Mouse (Mus musculus): Measurements from ENCODE around the gene Zc3h18. TPM values are rescaled to one million over a fixed set of nuclear protein-coding genes. Genes with fewer than 3 reads are reported as not detected.

The Zc3h18 gene
- polyA plus RNA-seq, 1 experiment from 2014 or later = 33.7 TPM

- Histone ChIP-seq H3K4me2 (ENCODE audit: low read length) (no peak within 1 kb of the TSS), H3K4me1 (replicated peaks; ENCODE audit: insufficient read depth, low read length) (no peaks in the 10 kb centered on the region), H3K9ac (ENCODE audit: low read depth, low read length) (no peak within 1 kb of the TSS), H3K27me3 (ENCODE audit: insufficient read depth, low read length) (no peaks in the 10 kb centered on the region), H3K9me3 (replicated peaks; ENCODE audit: low read length) (no peaks in the 10 kb centered on the region), H3K27ac (no peak within 1 kb of the TSS), H3K36me3 (ENCODE audit: insufficient read depth, low read length) (no peaks in the 10 kb centered on the region), H3K4me3 (replicated peaks; ENCODE audit: low read depth, low read length) (no peak within 1 kb of the TSS)
- TF ChIP-seq CTCF (IDR thresholded peaks at IDR 0.05; ENCODE audit: low read depth) = no peak
- no peak for DNase-seq (ENCODE audit: low spot score)
- ATAC-seq (replicated peaks; ENCODE audit: low FRiP score, low read depth) = no peak
- 78% methylated on average over 7 of the region's 7 CpGs for WGBS
Observed at GRCm38 (mm10) chr8:122360696-122361416, 15.6 kb upstream of the Zc3h18 start, which contains the start of gene Trhr2. Trhr2 (minus strand) TSS chr8:122360746.

- no peak overlapping the region for H3K4me3 ChIP-seq (replicated peaks; ENCODE audit: low read depth, low read length)
- no peaks in the 10 kb centered on the region for H3K4me1 ChIP-seq (replicated peaks; ENCODE audit: insufficient read depth, low read length)
- H3K27ac ChIP-seq = no peak overlapping the region
- DNase-seq (ENCODE audit: low spot score) (no peak), ATAC-seq (replicated peaks; ENCODE audit: low FRiP score, low read depth) (no peak)
- H3K27me3 ChIP-seq (ENCODE audit: insufficient read depth, low read length) = no peaks in the 10 kb centered on the region
- WGBS = 38% methylated on average over 5 of the region's 5 CpGs
- H3K9me3 ChIP-seq (replicated peaks; ENCODE audit: low read length) = no peaks in the 10 kb centered on the region
- no peak overlapping the region for H3K9ac ChIP-seq (ENCODE audit: low read depth, low read length)
- TF ChIP-seq CTCF (IDR thresholded peaks at IDR 0.05; ENCODE audit: low read depth) = no peak
- H3K36me3 ChIP-seq (ENCODE audit: insufficient read depth, low read length) = no peaks in the 10 kb centered on the region
- no peak overlapping the region for H3K4me2 ChIP-seq (ENCODE audit: low read length)
Observed at GRCm38 (mm10) chr8:122362271-122362670, 14.1 kb upstream of the Zc3h18 start.

GRCm38 (mm10) chr8:122362967-122363366 lies 13.4 kb upstream of the Zc3h18 start:
- Histone ChIP-seq H3K36me3 (ENCODE audit: insufficient read depth, low read length) (no peaks in the 10 kb centered on the region), H3K9ac (ENCODE audit: low read depth, low read length) (no peak overlapping the region), H3K4me1 (replicated peaks; ENCODE audit: insufficient read depth, low read length) (no peaks in the 10 kb centered on the region), H3K4me3 (replicated peaks; ENCODE audit: low read depth, low read length) (no peak overlapping the region), H3K27ac (no peak overlapping the region), H3K4me2 (ENCODE audit: low read length) (no peak overlapping the region), H3K27me3 (ENCODE audit: insufficient read depth, low read length) (no peaks in the 10 kb centered on the region), H3K9me3 (replicated peaks; ENCODE audit: low read length) (no peaks in the 10 kb centered on the region)
- DNase-seq (ENCODE audit: low spot score) (no peak), ATAC-seq (replicated peaks; ENCODE audit: low FRiP score, low read depth) (no peak)
- TF ChIP-seq CTCF (IDR thresholded peaks at IDR 0.05; ENCODE audit: low read depth) = no peak
- WGBS = 38% methylated on average over 8 of the region's 8 CpGs

- Histone ChIP-seq H3K9me3 (replicated peaks; ENCODE audit: low read length) (no peaks in the 10 kb centered on the region), H3K4me3 (replicated peaks; ENCODE audit: low read depth, low read length) (no peak overlapping the region), H3K27ac (no peak overlapping the region), H3K4me1 (replicated peaks; ENCODE audit: insufficient read depth, low read length) (no peaks in the 10 kb centered on the region), H3K27me3 (ENCODE audit: insufficient read depth, low read length) (no peaks in the 10 kb centered on the region), H3K4me2 (ENCODE audit: low read length) (no peak overlapping the region), H3K9ac (ENCODE audit: low read depth, low read length) (no peak overlapping the region), H3K36me3 (ENCODE audit: insufficient read depth, low read length) (no peaks in the 10 kb centered on the region)
- TF ChIP-seq CTCF (IDR thresholded peaks at IDR 0.05; ENCODE audit: low read depth) = no peak
- WGBS = 77% methylated on average over 10 of the region's 10 CpGs
- ATAC-seq (replicated peaks; ENCODE audit: low FRiP score, low read depth) (no peak), DNase-seq (ENCODE audit: low spot score) (no peak)
Observed at GRCm38 (mm10) chr8:122368494-122368893, 7.9 kb upstream of the Zc3h18 start.

- no peaks in the 10 kb centered on the region for H3K36me3 ChIP-seq (ENCODE audit: insufficient read depth, low read length)
- no peak overlapping the region for H3K9ac ChIP-seq (ENCODE audit: low read depth, low read length)
- H3K27ac ChIP-seq = no peak overlapping the region
- peak; percentile 87 for DNase-seq (ENCODE audit: low spot score)
- no peaks in the 10 kb centered on the region for H3K27me3 ChIP-seq (ENCODE audit: insufficient read depth, low read length)
- ATAC-seq (replicated peaks; ENCODE audit: low FRiP score, low read depth) = peak; percentile 58
- no peaks in the 10 kb centered on the region for H3K9me3 ChIP-seq (replicated peaks; ENCODE audit: low read length)
- H3K4me2 ChIP-seq (ENCODE audit: low read length) = no peak overlapping the region
- H3K4me3 ChIP-seq (replicated peaks; ENCODE audit: low read depth, low read length) = no peak overlapping the region
- H3K4me1 ChIP-seq (replicated peaks; ENCODE audit: insufficient read depth, low read length) = no peaks in the 10 kb centered on the region
- TF ChIP-seq CTCF (IDR thresholded peaks at IDR 0.05; ENCODE audit: low read depth) = peak; percentile 91
- WGBS = 11% methylated on average over 9 of the region's 9 CpGs
Observed at GRCm38 (mm10) chr8:122369665-122370064, 6.7 kb upstream of the Zc3h18 start.

- no peak for DNase-seq (ENCODE audit: low spot score)
- Histone ChIP-seq H3K36me3 (ENCODE audit: insufficient read depth, low read length) (no peaks in the 10 kb centered on the region), H3K4me3 (replicated peaks; ENCODE audit: low read depth, low read length) (no peak overlapping the region), H3K4me2 (ENCODE audit: low read length) (no peak overlapping the region), H3K27ac (no peak overlapping the region), H3K9ac (ENCODE audit: low read depth, low read length) (no peak overlapping the region), H3K27me3 (ENCODE audit: insufficient read depth, low read length) (no peaks in the 10 kb centered on the region), H3K4me1 (replicated peaks; ENCODE audit: insufficient read depth, low read length) (no peaks in the 10 kb centered on the region), H3K9me3 (replicated peaks; ENCODE audit: low read length) (no peaks in the 10 kb centered on the region)
- no peak for TF ChIP-seq CTCF (IDR thresholded peaks at IDR 0.05; ENCODE audit: low read depth)
- 74% methylated on average over 6 of the region's 6 CpGs for WGBS
- ATAC-seq (replicated peaks; ENCODE audit: low FRiP score, low read depth) = no peak
Observed at GRCm38 (mm10) chr8:122371706-122372105, 4.7 kb upstream of the Zc3h18 start.

Measured in kidney, postnatal 0 days (tissue).